Mouse (Mus musculus) right cerebral cortex, adult 2 months (tissue): Measurements from ENCODE around the gene Gskip.

Source experiments
- DNase-seq, 2 experiments: peaks; one replicate each; pipeline ENCODE4 v3.0.0; 2021 to 2022; ENCODE audit warnings: low spot score in 2 of 2

Gene Gskip

GRCm38 (mm10) chr12:105722657-105723056 lies 38.0 kb downstream of the Gskip start:
- DNase-seq, result peak in 1 of 2 experiments; percentile 9

- DNase-seq, result no peak
These were observed 40.0 kb downstream of the Gskip start for GRCm38 (mm10) chr12:105724616-105725015.

- DNase-seq, result no peak
These were observed 41.1 kb downstream of the Gskip start for GRCm38 (mm10) chr12:105725736-105726135.

- no peak for DNase-seq
These were observed 42.6 kb downstream of the Gskip start for GRCm38 (mm10) chr12:105727268-105727667.

DNA sequence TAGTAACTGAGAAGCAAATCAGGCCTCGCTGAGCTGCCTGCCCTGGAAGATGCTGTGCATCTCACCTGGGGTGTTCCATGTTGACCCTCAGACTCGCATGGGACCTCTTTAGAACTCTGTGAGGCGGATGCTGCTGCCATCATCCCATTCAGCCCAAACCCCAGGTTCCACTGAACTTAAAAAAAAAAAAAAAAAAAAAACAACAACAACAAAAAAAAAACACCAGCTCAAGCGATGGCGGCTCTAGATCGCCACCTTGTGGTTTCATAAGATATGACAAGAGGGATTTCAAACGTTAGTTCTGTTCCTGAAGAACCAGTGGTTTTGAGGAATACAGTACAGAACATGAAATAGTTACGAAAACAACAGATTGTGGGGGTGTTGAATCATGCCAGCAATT lies 43.3 kb downstream of the Gskip start:
- DNase-seq, result peak; percentile 21 to 55

DNA sequence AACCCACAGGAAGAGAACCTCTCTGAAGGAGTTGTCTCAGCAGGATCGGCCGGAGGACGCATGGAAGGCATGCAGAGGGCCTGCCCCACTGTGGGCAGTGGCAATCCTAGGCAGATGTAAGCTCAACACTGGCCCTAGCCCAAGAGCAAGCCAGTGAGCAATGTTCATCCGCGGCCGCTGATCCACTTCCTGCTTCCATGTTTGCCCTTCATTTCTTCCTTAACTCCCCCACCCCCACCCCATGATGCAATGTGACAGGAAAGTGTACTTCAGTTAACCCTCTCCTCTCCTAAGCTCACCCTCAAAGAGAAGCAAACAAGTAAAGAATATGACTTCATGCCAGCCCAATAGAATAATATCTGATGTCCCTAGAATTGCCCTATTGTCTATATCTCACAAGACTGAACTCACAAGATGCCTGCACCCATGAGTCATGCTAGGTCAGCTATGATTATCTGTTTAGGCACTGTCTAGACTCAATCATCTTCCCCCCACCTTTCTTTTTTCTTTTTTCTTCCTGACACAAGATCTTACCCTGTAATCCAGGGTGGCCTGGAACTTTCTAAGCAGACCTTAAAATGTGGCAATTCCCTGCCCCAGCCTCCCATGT lies 46.3 kb downstream of the Gskip start:
- DNase-seq, result no peak

DNA sequence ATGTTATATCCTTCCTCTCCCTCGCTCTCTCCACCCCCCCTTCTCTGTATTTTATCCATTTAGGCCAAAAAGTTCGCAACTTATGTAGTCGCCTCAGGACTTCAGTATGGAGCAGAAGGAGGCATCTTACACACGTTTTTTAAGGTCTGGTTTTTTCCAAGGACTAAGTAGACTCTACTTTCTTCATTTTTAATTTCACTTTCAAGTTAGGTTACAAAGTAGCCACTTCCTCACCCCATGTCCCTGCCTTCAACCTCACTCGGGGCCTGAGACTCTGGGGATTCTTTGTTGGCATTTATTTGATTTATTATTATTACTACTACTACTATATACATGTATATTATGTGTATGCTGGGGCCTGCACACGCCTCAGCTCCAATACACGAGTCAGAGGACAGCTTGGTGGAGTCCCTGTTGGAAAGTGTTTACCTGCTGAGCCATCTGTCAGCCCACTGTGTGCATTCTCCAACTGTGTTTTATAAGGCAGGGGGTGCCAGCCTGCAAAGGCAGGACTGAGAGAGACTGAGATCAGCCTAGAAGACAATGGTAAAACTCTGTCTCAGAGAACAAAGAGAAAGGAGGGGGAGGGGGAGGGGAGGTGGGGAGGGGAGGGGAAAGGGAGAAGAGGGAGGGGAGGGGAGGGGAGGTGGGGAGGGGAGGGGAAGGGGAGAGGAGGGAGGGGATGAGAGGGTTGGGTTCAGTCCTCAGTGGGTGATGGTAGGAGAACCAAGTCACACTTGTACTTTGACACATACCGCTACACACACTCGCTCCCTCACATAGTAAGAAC lies 48.9 kb downstream of the Gskip start:
- DNase-seq, result no peak

DNA sequence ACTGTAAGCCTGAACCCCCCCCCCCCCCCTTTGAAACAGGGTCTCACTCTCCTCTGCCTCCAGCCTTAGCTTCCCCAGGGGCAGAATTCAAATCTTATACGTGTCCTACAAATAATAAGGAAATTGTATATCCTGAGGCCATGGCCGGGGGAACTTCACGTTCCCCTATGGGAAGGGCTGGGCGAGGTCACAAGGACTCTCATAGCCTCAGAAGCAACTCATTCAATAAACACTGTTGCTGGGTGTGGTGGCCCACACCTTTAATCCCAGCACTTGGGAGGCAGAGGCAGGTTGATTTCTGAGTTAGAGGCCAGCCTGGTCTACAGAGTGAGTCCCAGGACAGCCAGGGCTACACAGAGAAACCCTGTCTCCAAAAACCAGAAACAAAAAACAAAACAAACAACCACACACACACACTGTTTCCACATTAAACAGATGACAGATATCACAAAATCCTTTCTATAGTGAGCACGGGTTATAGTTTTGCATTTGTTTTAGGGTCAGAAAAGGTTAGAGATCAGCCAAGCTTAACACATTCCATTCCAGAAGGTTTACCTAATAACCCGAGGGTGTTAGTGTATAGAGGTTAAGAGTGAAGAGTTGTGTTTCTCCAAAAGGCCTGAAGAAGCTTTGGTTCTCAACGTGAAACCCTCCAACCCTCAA lies 50.7 kb downstream of the Gskip start:
- no peak for DNase-seq

DNA sequence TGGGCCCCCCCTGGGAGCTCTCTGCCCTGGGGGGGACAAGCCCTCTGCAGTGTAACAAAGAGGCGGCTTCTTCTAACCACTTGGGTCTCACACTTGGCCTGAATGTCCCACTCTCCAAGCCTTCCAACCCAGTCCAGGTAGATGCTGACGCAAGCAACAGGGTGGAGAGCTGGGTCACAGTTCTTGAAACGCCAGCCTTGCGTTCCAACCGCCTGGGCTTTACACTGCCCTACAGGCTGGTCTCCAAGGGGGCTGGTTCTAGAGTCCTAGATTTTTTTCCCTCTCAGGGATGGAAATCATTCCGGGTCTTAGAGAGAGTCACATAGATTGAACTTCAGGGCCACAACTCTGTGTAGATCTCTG lies 51.2 kb downstream of the Gskip start:
- DNase-seq, result no peak

GRCm38 (mm10) chr12:105738316-105739096 lies 53.9 kb downstream of the Gskip start:
- DNase-seq, result no peak

GRCm38 (mm10) chr12:105739656-105740055 lies 55.0 kb downstream of the Gskip start:
- DNase-seq, result no peak

DNA sequence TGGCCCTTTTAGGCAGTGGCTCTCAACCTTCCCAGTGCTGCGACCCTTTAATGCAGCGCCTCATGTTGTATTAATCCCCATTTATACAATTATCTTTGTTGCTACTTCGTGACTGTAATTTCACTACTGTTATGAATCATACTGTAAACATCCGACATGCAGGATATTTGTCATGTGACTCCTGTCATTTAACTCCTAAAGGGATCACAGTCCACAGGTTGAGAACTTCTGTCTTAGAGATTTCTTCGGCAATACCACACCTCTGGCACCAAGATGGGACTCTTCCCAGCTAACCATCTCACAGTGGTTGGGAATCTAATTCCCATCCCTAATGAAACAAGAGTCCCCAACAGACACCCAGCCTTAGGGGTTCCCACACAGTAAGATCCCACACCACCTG lies 63.5 kb downstream of the Gskip start:
- DNase-seq, result no peak
